Mouse (Mus musculus): ENCODE results near the gene Gtf2h2. TPM values are rescaled to one million over a fixed set of nuclear protein-coding genes. Genes with fewer than 3 reads are reported as not detected.
A peak's percentile ranks its signal among the peaks of the same experiment; 100 is the strongest.

Gtf2h2 gene
- total RNA-seq (2021) = 10 to 100 TPM; 20.7 to 22.4 TPM
- long read RNA-seq, experiment 1, transcript Gtf2h2-202 (16 exons, 1,656 nt) = major isoform, 5 of 10 reads
- long read RNA-seq, experiment 1, partial matches to known transcripts = 2 of 10 reads
- long read RNA-seq, experiment 1, other reads (novel, unspliced or antisense) = 3 of 10 reads
- long read RNA-seq, experiment 2, partial matches to known transcripts = 0 of 5 reads
- long read RNA-seq, experiment 2, other reads (novel, unspliced or antisense) = 3 of 5 reads

DNA sequence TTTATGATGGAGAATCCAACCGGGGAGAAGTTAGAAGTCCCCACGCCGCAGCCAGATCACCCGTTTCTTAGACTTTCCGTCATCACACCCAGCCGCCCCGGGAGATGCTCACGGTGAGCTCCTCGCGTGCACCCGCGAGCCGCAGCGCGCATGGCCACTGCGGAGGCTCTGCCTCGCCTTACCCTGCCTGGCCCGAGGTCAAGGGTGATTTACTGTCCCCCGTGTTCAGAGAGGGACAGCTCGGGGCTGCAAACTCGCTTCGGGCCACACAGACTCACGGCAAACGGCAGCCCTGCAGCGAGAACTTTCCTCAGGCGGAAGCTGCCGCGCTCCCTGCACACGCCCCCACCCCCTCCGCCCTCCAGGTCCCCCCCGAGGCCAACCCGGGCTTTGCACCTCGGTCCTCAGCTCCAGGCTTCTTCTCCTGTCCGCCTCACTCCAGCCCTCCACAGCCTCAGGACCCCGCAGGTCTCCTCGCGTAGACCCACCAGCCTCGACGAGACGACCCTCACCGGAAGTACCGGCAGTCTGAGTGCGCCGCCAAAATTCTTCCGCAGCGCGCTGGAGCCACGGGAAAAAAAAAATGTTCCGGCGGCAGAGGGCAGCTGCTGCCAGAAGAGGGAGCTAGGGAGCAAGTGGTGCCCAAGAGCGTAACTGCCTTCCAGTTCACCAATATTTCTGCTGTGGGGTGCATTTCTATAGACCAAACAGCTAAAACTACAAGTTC lies at the start of gene Gtf2h2:
Gene Gtf2h2, minus strand, starts transcription at position 519 of the 727 bp plus-strand sequence.
- Histone ChIP-seq H3K27ac (peak within 1 kb of the TSS; percentile 92), H3K4me3 (peak within 1 kb of the TSS; percentile 93)
- intact Hi-C loops (cut with DNase I) = loop anchor here (5.0 to 10.0 kb wide), 3 partner anchors 123 to 340 kb away; partner anchors contain the start of genes Marveld2 and Slc30a5
- TF ChIP-seq CTCF (IDR thresholded peaks at IDR 0.05) = peak; percentile 97
- DNase-seq = peak; percentile 88

DNA sequence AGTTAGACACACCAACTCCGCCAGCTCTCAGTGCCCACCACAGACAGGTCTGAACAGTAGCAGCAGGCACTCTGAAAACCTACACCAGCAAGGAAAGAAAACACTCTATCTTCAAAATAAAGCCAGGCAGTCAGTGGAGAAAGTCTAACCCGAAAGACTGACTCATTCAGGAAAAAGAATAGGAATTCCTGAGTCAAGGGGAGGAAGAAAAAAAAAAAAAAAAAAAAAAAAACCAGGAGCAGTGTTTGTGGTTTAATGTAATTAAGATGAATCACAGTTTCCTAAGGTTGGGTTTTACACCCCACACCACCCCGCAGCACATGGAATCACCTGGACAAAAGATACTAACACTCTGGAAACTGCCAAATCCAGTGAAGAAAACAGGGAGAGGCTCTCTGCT lies 43.8 kb upstream of the Gtf2h2 start:
- intact Hi-C loops (cut with DNase I) = no loop called here
- Histone ChIP-seq H3K4me3 (no peak overlapping the region), H3K27ac (no peak overlapping the region)
- no peak for TF ChIP-seq CTCF (IDR thresholded peaks at IDR 0.05)
- DNase-seq = no peak

- intact Hi-C loops (cut with DNase I) = no loop called here
- DNase-seq = no peak
Observed at GRCm38 (mm10) chr13:100532788-100533365, 40.5 kb upstream of the Gtf2h2 start.

DNA sequence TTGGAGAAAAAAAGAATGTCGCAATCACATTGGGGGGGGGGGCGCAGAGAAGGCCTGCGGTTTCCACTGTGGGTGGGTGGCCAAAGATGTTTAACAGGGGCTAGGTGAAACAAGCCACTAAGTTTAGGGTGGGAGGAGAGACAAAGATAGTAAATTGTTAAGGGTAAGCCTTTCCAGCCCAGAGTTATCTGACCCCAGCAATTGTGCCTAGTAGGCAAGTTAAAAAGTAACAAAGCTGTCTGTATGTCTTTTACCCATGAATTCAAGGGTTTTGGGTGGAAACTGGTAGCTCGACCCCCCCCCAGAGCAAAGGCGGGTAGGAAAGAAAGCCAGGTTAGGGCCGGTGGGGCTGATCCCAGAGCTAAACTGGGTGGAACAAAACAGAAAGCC lies 34.3 kb upstream of the Gtf2h2 start:
- Histone ChIP-seq H3K4me3 (no peak overlapping the region), H3K27ac (no peak overlapping the region)
- intact Hi-C loops (cut with DNase I) = no loop called here
- TF ChIP-seq CTCF (IDR thresholded peaks at IDR 0.05) = no peak
- DNase-seq = no peak

More at GRCm38 (mm10) chr13:100532788-100533365, 40.5 kb upstream of the Gtf2h2 start:
- Histone ChIP-seq H3K4me3 (no peak overlapping the region), H3K27ac (no peak overlapping the region)
- no peak for TF ChIP-seq CTCF (IDR thresholded peaks at IDR 0.05)

GRCm38 (mm10) chr13:100525935-100526648 lies 33.7 kb upstream of the Gtf2h2 start:
- intact Hi-C loops (cut with DNase I) = no loop called here
- no peak for DNase-seq
- Histone ChIP-seq H3K4me3 (no peak overlapping the region), H3K27ac (no peak overlapping the region)
- TF ChIP-seq CTCF (IDR thresholded peaks at IDR 0.05) = no peak

DNA sequence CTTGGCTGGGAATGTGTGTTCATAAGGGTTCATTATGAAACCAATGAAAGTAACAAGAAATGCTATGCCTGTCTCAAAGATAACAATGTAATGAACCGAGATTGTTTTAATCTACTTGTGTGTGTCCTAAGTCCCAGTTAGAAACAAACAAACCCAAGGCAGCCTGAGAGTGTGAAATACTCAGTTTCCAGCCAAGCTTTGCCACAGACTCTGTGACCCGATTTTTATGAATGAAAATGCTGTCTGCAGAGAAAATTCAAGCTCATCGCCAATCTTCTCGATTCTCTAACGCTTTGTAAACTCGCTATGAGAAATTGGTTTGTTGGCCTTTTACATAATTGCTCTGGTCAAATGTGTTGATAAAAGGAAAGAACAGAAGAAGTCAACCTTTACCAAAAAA lies 32.5 kb upstream of the Gtf2h2 start:
- no peak for TF ChIP-seq CTCF (IDR thresholded peaks at IDR 0.05)
- no peak overlapping the region for H3K27ac ChIP-seq
- H3K4me3 ChIP-seq = no peak overlapping the region
- intact Hi-C loops (cut with DNase I) = no loop called here
- DNase-seq = no peak

- no peak for TF ChIP-seq CTCF (IDR thresholded peaks at IDR 0.05)
- Histone ChIP-seq H3K27ac (no peak overlapping the region), H3K4me3 (no peak overlapping the region)
- no peak for DNase-seq
- intact Hi-C loops (cut with DNase I) = no loop called here
Observed at GRCm38 (mm10) chr13:100523698-100524097, 31.3 kb upstream of the Gtf2h2 start.

DNA sequence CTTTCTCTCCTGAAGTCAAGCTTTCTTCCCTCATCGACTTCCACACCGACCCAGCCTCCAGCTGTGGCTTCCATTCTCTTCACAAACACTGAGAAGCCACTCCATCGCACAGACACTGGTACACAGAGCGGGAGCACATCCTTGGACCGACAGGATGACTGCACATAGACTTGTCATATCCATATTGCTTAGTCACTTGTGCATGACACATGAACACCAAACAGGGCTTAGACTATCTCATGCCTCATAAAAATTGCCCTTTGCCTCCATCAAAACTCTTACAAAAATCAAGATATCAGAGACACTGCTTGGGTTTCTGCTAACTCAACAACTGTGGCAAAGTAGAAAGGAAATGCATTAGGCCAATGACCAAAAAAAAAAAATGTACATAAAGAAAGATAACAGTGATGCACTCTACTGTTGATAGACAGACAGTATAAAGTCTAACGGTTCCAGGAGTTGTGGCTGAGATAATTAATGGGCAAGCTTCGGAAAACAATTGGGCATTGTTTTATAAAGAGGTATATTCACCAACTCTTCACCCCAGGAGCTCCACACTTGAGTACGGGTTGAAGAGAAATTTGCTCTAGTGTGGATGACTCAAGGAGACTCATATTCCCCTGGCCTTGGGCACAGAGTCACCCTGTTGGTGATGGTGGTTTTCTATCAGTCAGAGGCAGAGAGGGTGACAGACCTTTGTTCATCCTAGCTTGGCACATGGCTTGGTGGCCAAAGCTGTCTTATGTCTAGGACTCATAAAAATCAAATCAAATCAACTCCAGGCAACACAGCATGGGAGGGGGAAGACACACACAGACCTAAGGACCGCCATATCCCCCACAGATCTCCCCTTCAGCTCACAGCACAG lies 29.6 kb upstream of the Gtf2h2 start:
- no peak for DNase-seq
- TF ChIP-seq CTCF (IDR thresholded peaks at IDR 0.05) = no peak
- no peak overlapping the region for H3K27ac ChIP-seq
- H3K4me3 ChIP-seq = no peak overlapping the region
- intact Hi-C loops (cut with DNase I) = no loop called here

DNA sequence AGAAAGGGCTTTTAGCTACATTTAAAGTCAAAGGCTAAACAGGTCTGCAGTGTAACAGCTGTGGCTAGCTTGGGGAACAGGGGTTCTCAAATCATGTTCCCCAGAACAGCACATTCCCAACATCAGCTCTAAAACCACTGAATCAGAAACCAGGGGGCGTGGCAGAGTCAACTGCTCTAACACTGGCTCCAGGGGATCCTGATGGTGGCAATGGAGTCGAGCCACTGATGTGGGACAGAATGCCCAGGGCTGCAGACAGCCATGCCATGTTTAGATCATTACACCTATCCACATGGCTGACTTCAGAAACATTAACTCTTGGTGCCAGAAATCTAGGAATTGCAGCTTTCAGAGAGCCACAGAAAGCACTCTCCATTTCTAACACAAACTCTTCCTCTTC lies 26.8 kb upstream of the Gtf2h2 start:
- TF ChIP-seq CTCF (IDR thresholded peaks at IDR 0.05) = no peak
- intact Hi-C loops (cut with DNase I) = no loop called here

GRCm38 (mm10) chr13:100518191-100518590 lies 25.8 kb upstream of the Gtf2h2 start:
- no peak overlapping the region for H3K4me3 ChIP-seq
- no peak overlapping the region for H3K27ac ChIP-seq
- intact Hi-C loops (cut with DNase I) = no loop called here
- no peak for DNase-seq
- TF ChIP-seq CTCF (IDR thresholded peaks at IDR 0.05) = no peak

More for the DNA sequence above, 26.8 kb upstream of the Gtf2h2 start:
- no peak for DNase-seq
- Histone ChIP-seq H3K27ac (no peak overlapping the region), H3K4me3 (no peak overlapping the region)

DNA sequence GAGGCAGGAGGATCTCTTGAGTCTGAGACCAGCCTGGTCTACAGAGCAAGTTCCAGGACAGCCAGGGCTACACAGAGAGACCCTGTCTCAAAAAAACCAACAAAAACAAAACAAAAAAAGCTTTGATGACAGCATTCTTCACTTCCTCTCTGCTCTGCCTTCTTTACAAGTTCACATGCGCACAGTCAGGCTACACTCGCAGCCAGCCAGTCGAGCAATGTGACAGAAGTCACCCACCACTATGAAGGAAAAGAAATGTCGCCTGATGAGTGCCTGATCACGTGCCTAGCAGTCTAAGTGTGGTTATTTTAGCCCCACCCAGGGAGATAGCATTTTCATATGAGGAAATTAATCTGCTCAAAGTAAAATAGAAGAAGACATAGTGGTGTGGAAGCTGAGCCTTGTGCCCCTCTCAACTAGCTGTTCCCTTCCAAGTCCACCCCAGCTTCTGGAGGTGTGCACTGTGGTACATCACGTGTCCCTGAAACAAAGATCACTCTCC lies 25.3 kb upstream of the Gtf2h2 start:
- no peak overlapping the region for H3K4me3 ChIP-seq
- no peak overlapping the region for H3K27ac ChIP-seq
- TF ChIP-seq CTCF (IDR thresholded peaks at IDR 0.05) = no peak
- intact Hi-C loops (cut with DNase I) = no loop called here
- DNase-seq = no peak
